Mouse (Mus musculus): ENCODE data around the gene Lyve1. TPM values are rescaled to one million over a fixed set of nuclear protein-coding genes. Genes with fewer than 3 reads are reported as not detected.

Lyve1 gene
- 32.5 and 35.9 TPM in 2 replicates for polyA plus RNA-seq (2012; rRNA removed)

GRCm38 (mm10) chr7:110862751-110863289, at the start of gene Lyve1:
Lyve1 (minus strand) TSS chr7:110863239.

GRCm38 (mm10) chr7:110843916-110844874, 18.8 kb downstream of the Lyve1 start, which contains the start of gene Rnf141:
Rnf141 (minus strand) TSS chr7:110844457.

Other genes with a start within 250 kb of the Lyve1 start
- 6.0 and 6.5 TPM in 2 replicates for gene Sbf2, start 248.3 kb downstream of the Lyve1 start, polyA plus RNA-seq (2012; rRNA removed)
- 2.9 and 4.6 TPM in 2 replicates for gene Adm, start 235.6 kb downstream of the Lyve1 start, polyA plus RNA-seq (2012; rRNA removed)
- gene Ampd3, start 95.0 kb downstream of the Lyve1 start, polyA plus RNA-seq (2012; rRNA removed) = 11.9 and 16.0 TPM in 2 replicates
- gene Rnf141, start 18.8 kb downstream of the Lyve1 start, polyA plus RNA-seq (2012; rRNA removed) = 20.0 and 21.4 TPM in 2 replicates
- gene Mrvi1, start 119.2 kb upstream of the Lyve1 start, polyA plus RNA-seq (2012; rRNA removed) = 4.4 and 5.1 TPM in 2 replicates
- gene Ctr9, start 165.7 kb upstream of the Lyve1 start, polyA plus RNA-seq (2012; rRNA removed) = 11.0 and 12.1 TPM in 2 replicates
- 116 and 120 TPM in 2 replicates for gene Eif4g2, start 219.8 kb upstream of the Lyve1 start, polyA plus RNA-seq (2012; rRNA removed)

All from liver, embryonic 18 days (tissue).